Mouse (Mus musculus): ENCODE results near the gene Rrp1b. TPM values are rescaled to one million over a fixed set of nuclear protein-coding genes. Genes with fewer than 3 reads are reported as not detected.

Gene Rrp1b
- total RNA-seq (2021) (10 to 100 TPM; 23.6 to 23.7 TPM), polyA plus RNA-seq (2012; rRNA removed) (17.3 and 24.3 TPM in 2 replicates)
- long read RNA-seq, partial matches to known transcripts = 0 of 5 reads
- long read RNA-seq, other reads (novel, unspliced or antisense) = 5 of 5 reads

DNA sequence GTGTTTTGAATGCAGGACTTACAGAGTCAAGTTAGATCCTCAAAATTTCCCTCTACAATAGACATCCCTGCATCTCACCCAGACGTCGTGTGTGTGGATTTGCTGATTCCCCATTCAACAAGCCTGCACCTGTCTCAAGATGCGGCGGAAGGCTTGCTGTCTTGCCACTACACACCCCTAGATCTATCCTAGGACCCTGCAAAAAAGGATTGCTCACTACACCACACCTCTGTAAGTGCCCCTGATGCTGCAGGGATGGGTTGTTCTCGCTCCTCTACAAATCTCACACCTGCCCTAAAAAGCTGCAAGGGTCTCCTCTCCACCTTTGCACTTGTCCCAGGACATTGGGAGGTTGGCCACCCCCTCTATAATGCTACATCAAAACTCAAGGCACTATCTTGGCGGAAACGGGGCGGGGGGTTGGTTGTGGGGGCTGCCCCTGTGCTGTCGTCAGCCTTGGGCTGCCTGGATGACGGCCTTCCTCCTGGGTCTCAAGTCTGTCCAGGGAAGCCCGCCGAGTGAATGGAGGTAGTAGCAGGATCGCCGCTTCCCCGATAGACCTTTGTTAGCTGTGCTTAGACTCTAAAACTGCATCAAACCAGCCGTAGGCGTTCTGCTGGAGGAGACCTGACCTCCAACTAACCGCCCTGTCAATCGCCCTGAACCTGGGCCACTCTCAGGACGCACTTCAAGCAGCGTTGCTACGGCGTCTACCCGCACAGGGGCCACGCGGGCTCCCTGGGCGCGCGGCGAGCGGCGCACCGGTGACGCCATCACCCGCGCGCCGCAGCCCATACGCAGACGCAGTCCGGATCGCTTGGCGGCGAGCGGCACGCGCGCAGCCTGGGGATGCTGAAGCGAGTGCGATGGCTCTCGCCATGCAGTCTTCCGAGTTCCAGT, at the start of gene Rrp1b, which contains the start of gene Hsf2bp:
Gene Rrp1b, plus strand, starts transcription at position 492 of the 900 bp plus-strand sequence.
Gene Hsf2bp, minus strand, starts transcription at position 741 of the 900 bp plus-strand sequence.
- DNase-seq = peak; percentile 88

DNA sequence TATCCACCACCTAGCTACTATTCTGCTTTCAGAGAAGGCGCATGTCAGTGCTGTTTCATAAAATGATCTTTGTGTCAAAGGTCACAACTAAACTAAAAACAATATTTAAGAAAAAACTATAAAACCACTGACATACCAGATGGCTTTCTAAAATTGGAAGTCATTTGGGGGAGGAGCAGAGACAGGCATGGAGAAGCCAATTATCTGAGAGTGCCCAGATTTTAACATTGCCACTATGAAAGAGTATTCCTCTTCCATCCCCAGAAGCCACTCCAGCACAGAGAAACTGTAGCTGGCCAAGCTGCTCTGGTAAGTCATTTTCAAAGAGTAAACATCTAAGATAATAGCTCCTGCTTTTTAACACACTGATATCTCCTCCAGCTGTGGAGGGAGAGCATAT, 49.0 kb upstream of the Rrp1b start:
- DNase-seq = no peak

DNA sequence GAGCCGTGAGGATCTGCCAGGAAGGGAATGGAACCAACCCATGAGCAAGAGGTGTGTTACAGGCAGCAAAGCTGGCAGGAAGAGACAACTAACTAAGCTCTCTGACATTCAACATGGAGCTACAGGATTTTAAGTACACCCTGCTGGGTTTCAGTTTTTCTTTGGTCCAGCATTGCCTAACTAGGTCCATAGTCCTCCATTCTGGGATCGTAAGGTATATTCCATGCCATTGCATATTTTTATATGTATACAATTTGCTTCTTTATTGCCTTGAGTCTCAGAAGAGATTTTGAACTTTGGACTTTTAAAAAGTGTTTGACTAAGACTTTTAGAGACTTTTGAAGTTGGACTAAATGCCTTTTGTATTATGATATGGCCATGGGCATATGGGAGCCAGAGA, 46.9 kb upstream of the Rrp1b start:
- no peak for DNase-seq

DNA sequence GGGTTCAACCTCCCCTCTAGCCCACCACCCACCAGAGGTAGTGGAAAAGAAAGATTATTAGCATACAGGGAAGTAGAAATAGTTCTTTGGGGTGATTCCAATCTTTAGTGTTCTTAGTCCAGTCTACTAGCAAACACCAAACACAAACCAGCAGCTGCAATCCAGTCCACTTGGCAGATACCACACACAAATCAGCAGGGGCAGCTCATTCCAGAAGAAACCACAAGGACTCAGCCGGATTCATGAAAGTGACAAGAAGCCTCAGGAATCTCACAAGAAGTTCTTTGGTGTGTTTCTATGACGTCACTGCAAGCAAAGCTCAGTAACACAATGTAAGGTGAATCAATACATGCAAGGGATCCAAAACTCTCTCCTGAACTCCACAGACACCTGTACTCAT, 43.9 kb upstream of the Rrp1b start:
- DNase-seq = no peak

DNA sequence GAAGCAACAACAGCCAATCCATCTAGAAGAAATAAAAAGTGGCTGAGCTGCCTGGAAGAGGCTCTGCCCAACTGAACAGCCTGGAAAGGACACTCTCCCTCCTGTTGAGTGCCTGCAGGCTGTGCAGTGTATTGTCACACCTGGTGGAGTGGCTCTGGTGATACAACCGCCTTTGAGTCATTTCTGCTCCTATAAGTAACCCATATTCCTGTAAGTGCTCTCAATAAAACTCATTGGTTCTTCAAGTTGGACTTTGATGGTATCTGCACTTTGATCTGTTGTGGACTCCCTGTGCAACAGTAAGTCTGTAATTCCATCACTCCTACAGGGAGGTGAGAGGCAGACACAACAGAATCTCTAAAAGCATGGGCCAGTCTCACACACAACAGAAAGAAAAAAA, 42.5 kb upstream of the Rrp1b start:
- DNase-seq = no peak

DNA sequence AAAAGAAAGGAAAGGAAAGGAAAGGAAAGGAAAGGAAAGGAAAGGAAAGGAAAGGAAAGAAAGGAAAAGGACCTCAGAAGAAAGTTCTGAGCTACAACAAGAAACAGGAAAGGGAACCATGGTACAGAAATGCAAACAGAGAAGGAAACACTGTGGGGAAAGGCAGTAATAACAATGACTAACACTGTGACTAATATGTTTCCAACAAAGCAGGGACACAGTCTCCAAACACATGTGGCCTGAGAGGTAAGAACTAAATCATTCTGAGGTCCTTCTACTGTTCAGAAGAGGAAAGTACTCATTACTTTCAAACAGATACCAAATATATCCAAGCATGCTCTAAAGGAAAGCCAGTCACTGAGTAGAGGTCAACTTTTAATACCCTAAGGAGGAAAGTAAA, 41.8 kb upstream of the Rrp1b start:
- no peak for DNase-seq

DNA sequence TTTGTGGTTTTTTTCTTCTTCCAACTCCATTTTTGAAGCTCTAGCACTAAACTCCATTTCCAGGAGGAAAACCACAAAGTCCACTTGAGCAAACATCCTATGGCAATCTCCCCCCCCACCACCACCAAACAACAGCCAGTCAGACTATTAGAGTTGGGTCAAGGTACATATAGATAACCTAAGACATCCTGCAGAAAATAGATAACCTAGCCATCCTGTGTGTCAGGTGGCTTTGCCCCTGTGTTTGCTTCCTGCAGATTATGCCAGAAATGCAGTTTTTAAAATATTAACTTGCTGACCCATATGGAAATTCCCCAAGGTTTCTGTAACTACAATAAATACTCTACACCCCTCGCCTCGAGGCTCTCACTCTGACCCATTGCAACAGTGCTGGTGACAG, 40.1 kb upstream of the Rrp1b start:
- DNase-seq = no peak

DNA sequence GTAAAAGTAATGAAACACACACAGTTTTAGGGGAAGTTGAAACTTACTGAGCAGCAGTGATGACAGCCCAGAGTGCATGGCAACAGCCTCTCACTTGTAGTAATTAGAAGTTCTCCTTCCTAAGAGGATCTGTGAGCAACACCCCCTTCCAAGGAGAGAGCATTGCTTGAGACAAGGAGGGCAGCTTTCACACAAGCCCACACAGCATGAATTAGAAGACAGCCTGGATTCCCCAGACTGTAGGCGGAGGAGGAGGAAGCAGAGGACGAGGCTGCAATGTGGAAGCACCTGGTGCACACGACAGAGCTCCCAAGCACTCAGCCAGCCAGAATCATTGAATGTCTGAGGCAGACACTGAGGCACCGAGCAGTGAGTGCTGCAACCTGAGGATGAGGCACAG, 39.6 kb upstream of the Rrp1b start:
- DNase-seq = no peak

DNA sequence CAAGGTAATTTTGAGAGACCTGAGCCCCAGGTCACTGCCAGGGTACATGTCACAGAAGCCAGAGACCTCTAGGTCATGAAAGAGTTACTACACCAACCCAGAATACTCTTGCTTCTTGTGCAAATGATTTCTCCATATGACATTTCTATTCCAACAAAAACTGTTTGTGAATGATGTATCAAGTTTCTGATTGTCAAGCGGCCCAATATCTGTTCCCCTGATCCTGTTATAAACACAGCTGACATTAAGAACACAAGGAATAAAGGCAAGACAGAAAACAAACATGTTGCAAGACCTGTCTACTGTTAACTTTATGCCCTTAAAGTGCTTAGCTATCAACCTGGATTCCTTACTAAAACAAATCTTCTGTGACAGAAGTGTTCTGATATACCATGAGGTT, 37.5 kb upstream of the Rrp1b start:
- no peak for DNase-seq

DNA sequence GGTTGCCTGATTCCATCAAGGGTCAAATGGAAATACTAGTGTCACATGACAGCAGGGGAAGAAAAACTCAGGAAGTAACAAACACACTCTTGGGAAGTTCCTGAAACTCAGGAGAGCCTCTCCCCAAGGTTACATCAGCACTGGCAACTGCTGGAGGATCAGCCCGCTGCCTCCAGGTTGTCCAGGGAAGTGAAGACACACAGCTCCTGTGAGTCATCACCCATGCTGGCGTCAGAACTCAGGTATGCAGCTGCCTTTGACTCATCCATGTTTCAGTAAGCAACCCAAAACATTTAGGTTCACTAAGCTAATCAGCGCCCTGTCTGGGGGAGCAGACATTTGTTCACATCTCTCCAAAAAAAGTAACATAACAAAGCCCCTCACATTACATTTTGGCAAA, 32.6 kb upstream of the Rrp1b start:
- DNase-seq = no peak

DNA sequence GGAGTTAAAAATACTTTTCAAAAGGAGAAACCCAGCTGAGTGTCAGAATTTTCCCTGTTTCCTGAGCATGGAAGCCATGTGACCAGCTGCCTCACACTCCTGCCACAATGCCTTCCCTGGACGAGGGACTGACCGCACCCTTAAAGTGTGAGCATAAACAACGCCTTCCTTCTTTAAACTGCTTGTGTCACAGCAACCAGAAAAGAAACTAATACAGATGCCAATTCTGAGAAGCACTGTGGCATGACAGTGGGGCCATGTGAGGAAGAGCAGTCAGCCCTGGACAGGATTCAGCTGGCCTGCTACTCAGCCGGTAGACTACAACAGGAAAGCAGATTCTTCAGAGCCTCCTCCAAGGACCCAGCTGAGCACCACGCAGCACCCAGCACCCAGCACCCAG, 29.1 kb upstream of the Rrp1b start:
- no peak for DNase-seq

DNA sequence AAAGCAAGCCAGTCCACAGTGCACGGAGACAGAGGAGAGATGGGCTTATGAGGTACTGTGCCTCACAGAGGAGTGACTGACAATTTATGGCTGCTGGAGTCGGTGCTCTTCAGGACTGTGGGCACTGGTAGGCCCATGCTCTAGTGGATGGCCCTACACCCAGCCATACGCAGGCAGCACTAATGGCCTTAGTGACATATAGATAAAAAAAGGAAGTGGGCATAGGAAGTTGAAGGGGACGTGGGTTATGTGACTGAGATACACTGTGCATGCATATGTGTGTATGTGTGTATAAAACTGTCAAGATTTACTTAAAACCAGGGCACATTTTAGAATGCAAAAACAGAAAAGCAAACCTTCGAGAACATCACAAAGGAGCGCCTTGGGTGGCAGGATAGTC, 24.2 kb upstream of the Rrp1b start:
- DNase-seq = no peak

DNA sequence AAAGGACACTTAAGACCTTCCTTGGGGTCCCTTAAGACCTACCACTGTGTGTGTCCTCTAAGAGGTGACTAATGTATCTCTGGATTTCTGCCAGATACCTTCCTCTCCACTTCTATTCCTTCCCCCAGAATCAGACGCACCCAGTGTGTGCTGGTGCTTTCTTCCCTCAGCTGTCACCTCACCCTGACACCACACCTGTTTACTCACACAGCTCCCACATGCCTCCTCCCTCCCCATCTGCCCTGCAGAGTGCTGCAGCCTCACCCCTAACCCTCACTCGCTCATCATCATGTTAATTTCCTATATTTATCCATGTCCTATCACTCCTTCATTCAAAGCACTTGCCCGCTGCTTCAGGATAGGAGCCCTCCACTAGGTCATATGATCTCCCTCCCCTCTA, 23.6 kb upstream of the Rrp1b start:
- DNase-seq = no peak

DNA sequence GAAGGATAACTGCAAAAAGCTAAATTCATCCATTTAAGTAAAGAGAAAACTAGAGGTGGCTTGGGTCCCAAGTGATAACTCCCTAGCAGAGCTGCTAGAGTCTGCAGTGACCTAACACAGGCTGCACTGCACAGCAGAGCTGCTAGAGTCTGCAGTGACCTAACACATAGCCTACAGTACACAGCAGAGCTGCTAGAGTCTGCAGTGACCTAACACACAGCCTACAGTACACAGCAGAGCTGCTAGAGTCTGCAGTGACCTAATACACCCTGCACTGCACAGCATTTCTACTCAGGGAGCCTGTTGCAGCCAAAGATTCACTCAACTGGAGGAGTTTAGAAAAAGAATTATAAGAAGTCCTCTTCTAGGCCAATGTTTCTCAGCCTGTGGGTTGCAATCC, 22.2 kb upstream of the Rrp1b start:
- no peak for DNase-seq

DNA sequence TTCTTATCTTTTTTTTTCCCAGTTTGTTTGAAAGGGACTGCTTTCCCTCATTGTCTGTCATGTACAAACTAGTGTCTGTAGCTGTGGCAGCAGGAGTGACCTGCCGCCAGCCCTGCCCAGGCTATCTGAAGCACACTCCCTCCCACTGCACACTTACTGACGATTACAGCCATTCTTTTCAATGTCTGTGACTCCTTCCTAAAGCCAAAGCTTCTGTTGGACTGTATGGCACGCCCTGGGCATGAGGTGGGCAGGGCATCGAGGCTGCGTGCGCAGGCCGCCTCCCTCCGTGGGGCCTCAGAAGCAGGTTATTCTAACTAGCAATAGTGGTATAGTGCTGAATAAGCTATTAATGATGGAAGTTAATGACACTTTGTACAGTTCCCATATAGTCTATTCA, 19.4 kb upstream of the Rrp1b start:
- no peak for DNase-seq

DNA sequence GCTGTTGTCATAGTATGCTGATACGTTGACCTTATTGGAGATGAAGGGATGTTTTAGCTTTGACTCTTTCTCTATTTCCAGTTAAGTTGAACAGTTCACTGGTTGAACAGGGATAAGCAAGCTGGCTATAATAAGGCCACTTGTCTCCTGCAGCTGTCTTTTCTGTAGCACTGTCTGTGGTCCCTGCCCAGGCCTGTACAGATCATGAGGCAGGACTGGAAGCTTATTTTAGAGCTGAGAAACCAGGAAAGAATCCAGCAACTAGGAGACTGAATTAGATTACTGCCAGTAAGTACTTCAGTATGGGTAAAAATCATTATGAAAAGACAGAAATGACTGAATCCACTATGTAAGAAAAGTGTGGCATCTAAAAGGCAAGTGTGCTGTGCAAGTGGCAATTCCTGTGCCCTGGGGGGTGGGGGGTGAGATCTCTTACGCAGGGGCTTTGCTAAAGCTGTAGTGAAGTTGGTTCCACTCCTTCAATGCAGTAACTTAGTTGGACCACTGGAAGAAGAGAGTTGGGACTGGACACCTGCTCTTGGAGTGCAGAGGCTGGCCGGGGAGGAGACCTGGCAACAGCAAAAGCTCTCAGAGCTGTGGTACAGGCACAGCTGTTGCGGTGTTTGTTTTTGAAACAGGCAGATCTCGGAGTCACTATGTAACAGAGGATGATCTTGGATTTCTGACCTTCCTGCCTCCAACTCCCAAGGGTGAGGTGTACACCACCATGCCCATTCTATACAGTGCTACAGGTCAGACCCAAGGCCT, 17.6 kb upstream of the Rrp1b start:
- no peak for DNase-seq

DNA sequence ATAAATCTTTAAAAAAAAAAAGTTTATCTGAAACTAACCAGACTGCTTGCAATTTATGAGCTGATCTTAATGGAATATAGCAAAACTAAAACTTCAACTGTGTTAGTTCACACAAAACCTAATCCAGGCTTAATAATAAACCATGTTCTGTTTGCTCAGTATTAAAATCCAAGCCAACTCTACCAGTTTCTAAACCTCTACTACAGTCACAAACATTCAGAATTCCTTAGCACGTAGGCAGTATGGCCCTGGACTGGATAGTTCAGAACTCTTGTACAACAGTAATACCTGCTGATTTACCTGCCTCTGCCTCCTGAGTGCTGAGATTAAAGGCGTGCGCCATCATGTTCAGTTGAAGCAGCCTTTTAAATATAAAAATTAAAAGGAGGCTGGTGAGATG, 13.9 kb upstream of the Rrp1b start:
- no peak for DNase-seq

DNA sequence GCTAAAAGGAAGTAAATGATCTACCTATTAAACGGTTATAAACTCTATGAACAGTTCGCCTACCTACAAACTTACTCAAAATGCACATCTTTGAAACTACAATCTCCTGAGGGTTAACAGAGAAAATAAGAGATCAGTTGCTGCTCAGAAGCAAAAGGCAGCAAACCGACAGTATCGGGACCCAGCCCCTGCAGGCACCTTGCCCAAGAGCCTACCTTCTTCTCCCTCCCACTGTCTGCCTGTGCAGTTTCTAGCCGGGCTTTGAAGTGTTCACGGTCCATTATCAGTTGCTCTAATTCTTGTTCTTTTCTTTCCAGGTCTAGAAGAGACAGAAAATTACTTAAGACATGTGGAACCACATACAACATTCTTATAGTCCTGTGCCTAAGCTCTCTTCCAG, 13.3 kb upstream of the Rrp1b start:
- no peak for DNase-seq

DNA sequence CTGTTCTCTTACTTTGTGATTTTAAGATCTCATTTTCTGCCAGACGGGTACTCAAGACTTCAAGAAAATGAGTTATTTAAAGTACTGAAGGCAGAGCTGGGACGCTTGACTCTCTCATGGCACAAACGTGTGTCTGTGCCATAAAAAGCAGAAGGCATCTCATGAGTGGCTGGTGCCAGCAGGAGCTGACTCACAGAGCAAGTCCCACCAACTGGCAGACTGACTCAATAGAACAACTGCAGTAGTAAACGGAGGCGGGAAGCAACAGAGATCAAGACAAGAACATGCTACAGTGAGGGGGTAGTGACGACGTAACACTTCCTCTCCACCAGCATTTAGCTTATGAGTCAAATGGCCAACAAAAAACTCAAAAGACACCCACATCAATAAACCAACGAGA, 12.8 kb upstream of the Rrp1b start:
- DNase-seq = no peak

DNA sequence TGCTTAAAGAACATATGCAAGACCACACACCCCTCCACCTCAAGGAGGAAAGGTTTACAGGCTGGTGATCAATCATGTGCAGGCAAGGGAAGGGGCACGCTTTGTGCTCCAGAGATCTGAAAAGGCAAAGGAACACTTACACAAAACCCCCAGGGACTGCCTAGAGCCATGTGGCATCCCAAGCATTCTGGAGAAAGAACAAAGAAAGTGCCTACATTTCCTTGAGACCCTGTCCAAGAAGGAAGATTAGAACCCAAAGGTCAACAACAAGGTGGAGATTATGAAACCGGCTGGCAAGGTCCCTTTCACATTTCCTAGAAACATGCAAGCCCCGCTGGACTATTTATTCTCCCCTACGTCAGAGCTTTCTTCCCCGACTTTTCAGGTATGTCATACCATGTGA, 11.2 kb upstream of the Rrp1b start:
- peak; percentile 35 for DNase-seq

DNA sequence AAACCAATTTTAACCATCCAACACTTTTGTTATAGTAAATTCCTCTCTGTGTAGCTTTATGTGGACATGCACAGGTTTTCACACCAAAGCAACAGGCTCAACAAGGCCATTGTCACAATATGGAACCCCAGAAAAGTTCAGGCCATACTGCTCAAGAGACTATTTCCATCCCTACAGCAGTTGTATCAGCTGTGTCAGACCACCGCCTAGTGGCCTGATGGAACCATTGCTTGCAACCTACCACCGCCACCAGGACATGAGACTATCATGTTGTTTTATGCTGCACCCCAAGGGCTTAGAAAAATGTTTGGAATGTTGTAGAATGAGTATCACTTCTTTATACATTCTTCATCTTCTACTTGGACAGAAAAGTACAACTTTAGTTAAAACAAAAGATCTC, 10.5 kb upstream of the Rrp1b start:
- peak; percentile 65 for DNase-seq

DNA sequence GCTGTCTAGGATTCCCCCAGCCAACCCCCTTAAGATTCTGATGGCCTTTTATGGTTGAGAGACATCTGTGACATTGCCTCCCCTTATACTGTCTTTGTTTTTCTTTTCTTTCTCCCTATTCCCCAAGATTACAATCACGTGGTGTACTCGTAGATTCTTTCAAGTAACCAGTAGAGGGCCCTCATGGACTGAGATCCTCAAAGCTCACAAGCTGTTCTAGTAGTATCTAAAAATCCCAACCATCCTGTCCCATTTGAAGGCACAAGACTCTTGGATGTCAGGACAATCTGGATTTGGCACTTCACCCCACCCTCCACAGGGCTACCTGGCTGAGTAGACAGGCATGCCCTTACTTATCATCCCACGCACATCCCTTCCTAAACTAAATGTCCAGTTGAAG, 8.2 kb upstream of the Rrp1b start:
- peak; percentile 27 for DNase-seq

DNA sequence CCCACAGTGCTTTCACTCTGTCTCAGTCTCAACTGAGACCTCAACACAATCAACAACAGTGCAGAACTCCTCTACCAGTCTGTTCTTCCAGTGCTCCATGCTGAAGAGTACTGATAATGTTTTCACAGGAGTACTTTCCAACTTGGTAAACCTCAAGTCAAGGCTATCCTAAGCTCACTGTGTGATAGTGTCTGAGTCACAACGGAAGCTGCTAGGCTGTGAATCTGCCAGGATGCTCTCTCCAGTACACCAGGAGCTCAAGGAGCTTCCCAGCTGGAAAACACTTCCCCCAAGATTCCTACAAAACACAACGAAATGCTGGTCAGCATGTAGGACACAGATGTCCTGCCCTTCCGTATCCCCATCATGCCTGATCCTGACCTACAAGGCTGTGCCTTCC, 7.6 kb upstream of the Rrp1b start:
- DNase-seq = peak; percentile 58

All from adrenal gland, adult 2 months (tissue).